Mouse (Mus musculus): ENCODE measurements around the gene Nosip.
"Not testable (repeated sequence)": the region's sequence is repeated elsewhere in the genome, so short reads cannot be mapped to it uniquely, and the experiment has no call there.

The Nosip gene

DNA sequence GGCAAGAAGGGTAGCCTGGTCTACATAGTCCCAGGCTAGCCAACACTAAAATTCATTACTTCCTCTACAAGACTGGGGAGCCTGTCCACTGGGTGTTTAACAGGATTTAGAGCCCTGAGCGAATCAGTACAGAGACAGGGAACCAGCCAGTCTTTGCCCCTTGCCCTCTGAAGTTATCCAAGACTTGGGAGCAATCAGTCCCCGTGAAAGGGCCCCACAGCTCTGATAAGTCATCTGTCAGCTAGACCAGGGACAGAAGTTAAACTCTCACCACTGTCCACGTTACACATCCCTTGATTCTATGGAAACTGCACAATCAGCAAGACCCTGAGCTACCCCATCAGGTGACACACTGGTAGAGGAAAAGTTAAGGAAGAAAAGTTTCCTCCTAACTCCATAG lies 50.3 kb downstream of the Nosip start:
- no peak for DNase-seq (ENCODE audit: low spot score in 2 of 2)

DNA sequence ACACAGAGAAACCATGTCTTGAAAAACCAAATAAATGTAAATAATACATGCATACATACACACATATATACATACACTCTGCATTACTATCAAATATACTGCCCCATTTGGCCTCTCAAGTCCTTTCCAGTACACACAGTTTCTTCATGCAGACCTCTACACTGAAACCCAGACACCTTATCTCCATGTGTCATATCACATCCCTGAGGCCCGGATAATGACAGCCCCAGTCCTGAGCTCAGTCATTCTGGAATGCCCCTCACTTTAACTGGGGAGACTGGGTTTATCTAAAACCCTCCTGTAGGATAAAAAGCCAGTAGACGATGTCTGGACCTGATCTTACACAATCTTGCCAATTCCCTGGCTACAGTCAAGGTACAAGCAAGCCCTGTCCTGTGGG lies 51.2 kb downstream of the Nosip start:
- no peak for DNase-seq (ENCODE audit: low spot score in 2 of 2)

DNA sequence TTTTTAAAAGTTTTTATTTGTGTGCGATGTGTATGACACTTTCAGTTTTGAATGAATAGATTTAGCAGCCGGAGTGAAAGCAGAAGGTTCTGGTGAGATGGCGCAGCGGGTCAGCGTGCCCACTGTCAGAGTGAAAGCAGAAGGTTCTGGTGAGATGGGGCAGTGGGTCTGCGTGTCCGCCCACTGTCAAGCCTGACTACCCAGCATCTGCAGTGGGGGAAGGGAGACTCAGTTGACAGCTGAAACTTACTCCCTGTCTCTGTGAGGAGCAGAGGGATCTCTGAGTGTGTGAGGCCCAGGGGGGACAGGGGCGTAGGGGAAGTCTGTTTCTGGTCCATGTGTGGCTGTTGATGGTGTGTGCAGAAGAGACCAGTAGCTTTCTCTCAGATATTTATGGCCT lies 55.3 kb downstream of the Nosip start:
- no peak for DNase-seq (ENCODE audit: low spot score in 2 of 2)

GRCm38 (mm10) chr7:45118336-45118735 lies 56.1 kb downstream of the Nosip start:
- DNase-seq (ENCODE audit: low spot score in 2 of 2), result no peak

DNA sequence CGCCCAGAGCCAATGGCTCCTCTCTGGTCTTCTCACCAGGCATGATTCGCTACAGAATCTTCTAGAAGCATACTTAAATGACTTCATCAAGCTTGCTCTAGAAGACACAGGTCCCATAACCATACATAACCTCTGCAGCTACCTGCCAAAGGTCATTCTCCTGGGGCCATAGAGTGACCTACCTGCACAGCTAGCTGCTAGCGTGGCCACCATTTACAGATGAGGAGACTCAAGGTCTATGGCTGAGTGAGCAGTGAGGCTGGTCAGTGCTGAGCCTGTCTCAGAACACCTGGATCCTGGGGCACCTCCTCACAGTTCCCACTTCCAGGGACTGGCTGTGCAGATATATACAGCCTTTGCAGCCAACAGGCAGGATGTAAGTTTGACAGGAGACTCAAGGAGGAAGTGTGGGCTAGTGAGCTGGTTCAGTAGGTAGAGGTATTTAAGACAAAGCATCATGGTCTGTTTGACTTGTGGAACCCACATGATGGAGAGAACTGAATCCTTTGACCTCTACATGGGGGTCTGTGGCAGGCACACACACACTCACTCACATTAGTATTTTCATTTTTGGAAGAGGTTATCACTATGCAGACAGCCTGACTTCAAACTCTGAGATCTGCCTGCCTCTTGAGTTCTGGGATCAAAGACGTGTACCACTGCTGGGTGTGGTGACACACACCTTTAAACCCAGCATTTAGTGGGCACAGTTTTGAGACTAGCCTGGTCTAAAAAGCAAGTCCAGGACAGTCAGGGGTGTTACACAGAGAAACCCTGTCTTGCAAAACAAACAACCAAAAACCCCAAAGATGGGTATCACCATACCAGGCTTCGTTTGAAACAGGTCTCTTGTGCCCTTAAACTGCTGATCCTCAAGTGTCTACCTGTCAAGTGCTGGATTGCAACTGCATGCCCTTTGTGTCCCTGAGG lies 57.8 kb downstream of the Nosip start:
- no peak for DNase-seq (ENCODE audit: low spot score in 2 of 2)

- peak; percentile 71 to 87 for DNase-seq (ENCODE audit: low spot score in 2 of 2)
Measured at GRCm38 (mm10) chr7:45121404-45121803, 59.2 kb downstream of the Nosip start.

GRCm38 (mm10) chr7:45121966-45122365 lies 59.7 kb downstream of the Nosip start:
- no peak for DNase-seq (ENCODE audit: low spot score in 2 of 2)

GRCm38 (mm10) chr7:45122561-45123185 lies 60.4 kb downstream of the Nosip start:
- no peak for DNase-seq (ENCODE audit: low spot score in 2 of 2)

- DNase-seq (ENCODE audit: low spot score in 2 of 2), result no peak
Measured at GRCm38 (mm10) chr7:45123186-45123570, 60.9 kb downstream of the Nosip start.

DNA sequence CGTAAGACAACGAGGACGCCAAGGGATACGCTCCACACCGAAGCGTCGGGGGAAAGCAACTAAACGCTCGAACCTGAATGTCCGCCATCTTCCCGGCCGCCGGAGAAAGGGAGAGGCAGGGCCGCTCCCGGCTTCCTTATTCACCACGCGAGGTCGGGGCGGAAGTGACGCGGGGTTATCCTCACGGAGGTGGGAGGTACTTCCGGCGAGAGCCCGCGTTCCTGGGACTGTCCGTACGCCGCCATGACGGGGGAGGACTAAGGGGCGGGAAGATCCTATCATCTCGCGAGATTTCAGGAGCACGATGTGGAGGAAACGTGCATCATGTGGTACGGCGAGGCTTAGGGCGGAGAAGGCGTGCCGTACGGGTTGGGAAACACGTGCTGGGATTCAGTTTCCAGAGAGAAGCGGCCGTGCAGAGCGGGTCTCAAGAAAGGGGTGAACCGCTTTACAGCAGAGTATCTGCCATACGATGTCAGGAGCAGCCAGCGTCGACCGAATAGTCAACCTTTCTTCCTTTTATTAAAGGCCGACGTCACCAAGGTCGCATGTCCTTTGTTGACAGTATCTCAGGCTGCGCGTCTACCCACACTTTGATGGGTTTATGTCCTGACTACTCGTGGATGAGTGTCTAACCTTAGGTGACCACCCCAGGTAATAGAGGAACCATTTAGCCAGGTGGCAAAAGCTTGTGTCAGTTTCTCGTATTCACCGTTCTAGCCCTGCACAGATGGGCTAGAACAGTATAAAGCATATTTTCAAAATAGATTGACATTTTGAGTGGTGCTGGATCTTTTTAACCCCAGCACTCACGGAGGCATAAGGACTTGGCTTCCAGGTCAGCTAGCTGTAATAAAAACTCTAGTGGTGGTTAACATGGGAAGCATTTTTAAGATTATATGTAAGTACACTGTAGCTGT lies 62.3 kb downstream of the Nosip start, which contains the start of gene Rps11:
Gene Rps11, minus strand, starts transcription at position 216 of the 920 bp plus-strand sequence.
- DNase-seq (ENCODE audit: low spot score in 2 of 2), result peak; percentile 99

GRCm38 (mm10) chr7:45125144-45125600 lies 62.9 kb downstream of the Nosip start:
- no peak for DNase-seq (ENCODE audit: low spot score in 2 of 2)

- not testable (repeated sequence) for DNase-seq (ENCODE audit: low spot score in 2 of 2)
Measured at GRCm38 (mm10) chr7:45125649-45126048, 63.4 kb downstream of the Nosip start.

GRCm38 (mm10) chr7:45126147-45126843 lies 64.1 kb downstream of the Nosip start:
- no peak for DNase-seq (ENCODE audit: low spot score in 2 of 2)

GRCm38 (mm10) chr7:45126844-45127699 lies 64.8 kb downstream of the Nosip start:
- no peak for DNase-seq (ENCODE audit: low spot score in 2 of 2)

Measured in heart, adult 9 months (tissue).